Mouse (Mus musculus) CD4-positive naive resting alpha-beta T cell, adult 76 days (primary cell): ENCODE measurements around the gene Cmas. TPM values are rescaled to one million over a fixed set of nuclear protein-coding genes. Genes with fewer than 3 reads are reported as not detected.

Source experiments
- total RNA-seq: library from RNA; stranded (reverse); gene quantifications from one replicate; pipeline ENCODE4 v1.2.4, GENCODE M21; 2023

The Cmas gene
- 84.5 TPM for total RNA-seq

GRCm38 (mm10) chr6:142756507-142757333 is at the start of gene Cmas:
Gene Cmas, plus strand, starts transcription at chr6:142756686.

DNA sequence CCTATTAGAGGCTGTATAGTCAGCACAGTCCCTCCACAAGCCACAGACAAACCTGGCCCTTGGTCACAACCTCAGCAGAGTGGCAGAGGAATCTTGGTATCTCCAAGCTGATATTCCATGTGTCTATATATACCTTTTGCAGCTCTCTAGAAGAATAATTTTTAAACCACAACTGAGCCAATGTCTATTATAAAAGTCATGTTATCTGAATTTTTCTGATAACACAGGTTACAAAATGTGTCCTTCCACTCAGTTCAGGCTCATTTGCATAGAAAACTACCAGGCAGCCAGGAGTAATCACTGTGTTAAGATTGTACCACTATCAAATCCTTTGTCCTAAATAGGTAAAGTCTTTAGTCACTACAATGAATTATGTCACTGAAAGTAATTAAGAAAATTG is 47.9 kb downstream of the Cmas start, which contains the start of gene Sult6b2:
Gene Sult6b2 (minus strand): TSS at position 101 of the 400 bp plus-strand sequence.

Other genes with a start within 250 kb of the Cmas start
- gene Ldhb, start 248.7 kb upstream of the Cmas start, total RNA-seq, result 35.8 TPM
- 0.32 TPM for gene Kcnj8, start 185.1 kb upstream of the Cmas start, total RNA-seq
- gene Abcc9, start 54.4 kb upstream of the Cmas start, total RNA-seq, result not detected
- 0.67 TPM for gene Sult6b2, start 47.8 kb downstream of the Cmas start, total RNA-seq
- gene St8sia1, start 207.8 kb downstream of the Cmas start, total RNA-seq, result 126 TPM